Mouse (Mus musculus) adrenal gland, adult 8-10 months (tissue): ENCODE data around the gene Mapkapk3. TPM values are rescaled to one million over a fixed set of nuclear protein-coding genes. Genes with fewer than 3 reads are reported as not detected.

Source experiments
- microRNA-seq, 2 experiments: library from miRNA; unstranded; fragments of <30 nt; microRNA quantifications; one replicate each; pipeline ENCODE4 v1.2.0; 2022
- total RNA-seq, 4 experiments: library from RNA; stranded (reverse); gene quantifications; 2 replicates each; pipeline ENCODE4 v1.2.4; 2022

Mapkapk3 gene
- total RNA-seq, 4 experiments from 2014 or later = 32.7 to 41.4 (median 34.9) TPM

Small RNA genes lying within 50 kb of the gene (microRNA-seq; reads per million reads assigned to microRNA genes)
- 0 reads per million in 2 experiments for gene Gm22238

Other genes starting within 250 kb of the Mapkapk3 start
- gene Dock3, start 58.0 kb downstream of the Mapkapk3 start, total RNA-seq = 10 to 100 TPM in 2 of 4 experiments, 1 to 10 TPM in 2; 6.1 to 14.8 (median 10.0) TPM
- 10 to 100 TPM in 1 of 4 experiments, 1 to 10 TPM in 3; 4.1 to 62.8 (median 6.5) TPM for gene Cish, start 6.1 kb upstream of the Mapkapk3 start, total RNA-seq
- gene Hemk1, start 48.5 kb upstream of the Mapkapk3 start, total RNA-seq = 10 to 100 TPM; 11.6 to 19.6 (median 17.9) TPM
- gene 6430571L13Rik, start 50.7 kb upstream of the Mapkapk3 start, total RNA-seq = 1 to 10 TPM; 1.0 to 1.6 (median 1.3) TPM
- 10 to 100 TPM in 2 of 4 experiments, 1 to 10 TPM in 2; 9.1 to 17.3 (median 11.7) TPM for gene Cacna2d2, start 109.7 kb upstream of the Mapkapk3 start, total RNA-seq
- 10 to 100 TPM; 41.7 to 51.9 (median 46.5) TPM for gene Tmem115, start 244.1 kb upstream of the Mapkapk3 start, total RNA-seq